ENCODE assay signal across 23 mouse cellular contexts in genomic region chr14:56348704-56349103, GRCm38 (mm10). TPM values are rescaled to one million over a fixed set of nuclear protein-coding genes. Genes with fewer than 3 reads are reported as not detected.
DNase-seq lines count a peak whose midpoint lies in the region.
"Had no signal": no experiment of that assay in that cellular context is flagged by ENCODE, and none has a peak within 500 bp of the region (broad histone marks: within the 10 kb centered on the region; RNA-seq: fewer than 3 reads in every experiment).

No protein-coding gene starts in this region.

- H3K27ac ChIP-seq in heart, embryonic 10.5 days: no peak overlapping the region
- H3K27ac ChIP-seq: embryonic facial prominence, embryonic 15.5 days; forebrain, embryonic 10.5 days; hindbrain, embryonic 15.5 days; limb, embryonic 15.5 days had no signal

- WGBS in heart, embryonic 10.5 days: 73% methylated on average over 3 of the region's 3 CpGs

- peaks cover 5% of the 10 kb centered on the region; the same call in 1 of the 2 replicates for H3K4me1 ChIP-seq in heart, embryonic 10.5 days
- H3K4me1 ChIP-seq: embryonic facial prominence, embryonic 15.5 days; forebrain, embryonic 10.5 days; hindbrain, embryonic 15.5 days; limb, embryonic 15.5 days; megakaryocyte, embryonic 14.5 days had no signal

- H3K36me3 ChIP-seq in heart, embryonic 10.5 days: no peaks in the 10 kb centered on the region
- H3K36me3 ChIP-seq: embryonic facial prominence, embryonic 15.5 days; forebrain, embryonic 10.5 days; hindbrain, embryonic 15.5 days; limb, embryonic 15.5 days had no signal

- no peaks in the 10 kb centered on the region for H3K9me3 ChIP-seq in heart, embryonic 10.5 days
- H3K9me3 ChIP-seq: embryonic facial prominence, embryonic 15.5 days; forebrain, embryonic 10.5 days; hindbrain, embryonic 15.5 days; limb, embryonic 15.5 days; megakaryocyte, embryonic 14.5 days had no signal

- 0 out of 2 replicates have a peak, but pooled peaks cover 17% of the 10 kb centered on the region for H3K27me3 ChIP-seq in heart, embryonic 10.5 days (ENCODE audit: insufficient read depth, poor library complexity, severe bottlenecking)
- H3K27me3 ChIP-seq: embryonic facial prominence, embryonic 15.5 days; hindbrain, embryonic 15.5 days had no signal

- H3K4me3 ChIP-seq in heart, embryonic 10.5 days: no peak overlapping the region
- H3K4me3 ChIP-seq: embryonic facial prominence, embryonic 15.5 days; forebrain, embryonic 10.5 days; hindbrain, embryonic 15.5 days; limb, embryonic 15.5 days; megakaryocyte, embryonic 14.5 days had no signal

- peak; percentile 63 for DNase-seq in heart, embryonic 10.5 days (ENCODE audit: low spot score)
- DNase-seq in heart, postnatal 25 days (ENCODE audit: low spot score): no peak
- DNase-seq in left cerebral cortex, postnatal 25 days (ENCODE audit: low spot score in 2 of 2): peak; percentile 20 to 30
- no peak for DNase-seq in left cerebral cortex, adult 8-10 months (ENCODE audit: low spot score in 2 of 2)
- DNase-seq in cerebellum, adult 9-10 months: peak; percentile 80
- DNase-seq in layer of hippocampus, postnatal 10 days (ENCODE audit: low spot score in 2 of 2): peak; percentile 22 to 29
- DNase-seq in testis, postnatal 10 days (ENCODE audit: low spot score): no peak
- no peak for DNase-seq in adrenal gland, adult 18-20 months (ENCODE audit: low spot score in 2 of 2)
- DNase-seq: adrenal gland, postnatal 10 days; gastrocnemius, postnatal 14 days; kidney, adult 18-20 months; kidney, postnatal 4 days; lung, postnatal 14 days; thymus, postnatal 4 days had no signal

- intact Hi-C loops in heart, postnatal 25 days (cut with DNase I): no loop called here
- intact Hi-C loops in left cerebral cortex, postnatal 25 days (cut with DNase I): no loop called here

RNA-seq across cellular contexts. Expression of gene Atp12a, which starts 16.2 kb away (rescaled TPM):
- polyA plus RNA-seq in heart, embryonic 10.5 days (2016; fragmentation: Nextera tagmentation; extraction: Ambion mirVana): not detected in 2 replicates
- not detected for total RNA-seq in heart, postnatal 25 days (2021)
- total RNA-seq in left cerebral cortex, postnatal 25 days (2021): under 1 TPM in 1 of 2 experiments, not detected in 1; 0.23 TPM
- under 1 TPM in 2 of 4 experiments, not detected in 2; 0.30 to 0.57 TPM for total RNA-seq in left cerebral cortex, adult 8-10 months (2022)
- total RNA-seq in layer of hippocampus, postnatal 10 days (2021): under 1 TPM; 0.09 to 0.11 TPM
- total RNA-seq in adrenal gland, adult 18-20 months (2021): 1 to 10 TPM in 1 of 2 experiments, under 1 TPM in 1; 0.32 to 1.4 TPM
- total RNA-seq: adrenal gland, postnatal 10 days; gastrocnemius, postnatal 14 days; heart, adult 8-10 months had no signal
- polyA plus RNA-seq: forebrain, embryonic 10.5 days; heart, postnatal 0 days; liver, embryonic 16.5 days; neural tube, embryonic 11.5 days had no signal

RNA-seq across cellular contexts. Expression of gene Rnf17, which starts 53.7 kb away (rescaled TPM):
- polyA plus RNA-seq in heart, embryonic 10.5 days (2016; fragmentation: Nextera tagmentation; extraction: Ambion mirVana): 4.9 and 6.7 TPM in 2 replicates
- total RNA-seq in heart, postnatal 25 days (2021): under 1 TPM; 0.29 to 0.36 TPM
- under 1 TPM; 0.44 to 0.85 TPM for total RNA-seq in left cerebral cortex, postnatal 25 days (2021)
- total RNA-seq in left cerebral cortex, adult 8-10 months (2022): 1 to 10 TPM in 3 of 4 experiments, under 1 TPM in 1; 0.94 to 1.9 (median 1.9) TPM
- 1 to 10 TPM in 1 of 2 experiments, under 1 TPM in 1; 0.85 to 1.0 TPM for total RNA-seq in layer of hippocampus, postnatal 10 days (2021)
- 1 to 10 TPM in 1 of 2 experiments, under 1 TPM in 1; 0.46 to 1.4 TPM for total RNA-seq in adrenal gland, adult 18-20 months (2021)
- total RNA-seq: gastrocnemius, postnatal 14 days had no signal

Comparison
In these comparisons a context has a peak if more than half of its experiments do, and no peak if none do; other contexts are left out.
1. DNase-seq: peak in heart, embryonic 10.5 days (single experiment), left cerebral cortex, postnatal 25 days (2 of 2), cerebellum, adult 9-10 months (single experiment) and layer of hippocampus, postnatal 10 days (2 of 2); none in heart, postnatal 25 days (single experiment), left cerebral cortex, adult 8-10 months (0 of 2), testis, postnatal 10 days (single experiment) and adrenal gland, adult 18-20 months (0 of 2).